Mouse (Mus musculus) left cerebral cortex, adult 9 months (tissue): ENCODE results near the gene Rmnd5b.
"Not testable (repeated sequence)": the region's sequence is repeated elsewhere in the genome, so short reads cannot be mapped to it uniquely, and the experiment has no call there.

Source experiments
- DNase-seq, 2 experiments: peaks; one replicate each; pipeline ENCODE4 v3.0.0; 2022; ENCODE audit warnings: low spot score in 2 of 2

Gene Rmnd5b

GRCm38 (mm10) chr11:51635525-51636322, at the start of gene Rmnd5b:
Rmnd5b (minus strand) TSS chr11:51635896.
- peak; percentile 90 to 94 for DNase-seq

- no peak for DNase-seq
Observed at GRCm38 (mm10) chr11:51681976-51682374, 46.3 kb upstream of the Rmnd5b start.

- DNase-seq = peak in 1 of 2 experiments; percentile 86
Observed at GRCm38 (mm10) chr11:51681324-51681975, 45.8 kb upstream of the Rmnd5b start.

GRCm38 (mm10) chr11:51679466-51679865, 43.8 kb upstream of the Rmnd5b start:
- DNase-seq = no peak

- DNase-seq = no peak
Observed at GRCm38 (mm10) chr11:51677737-51678418, 42.2 kb upstream of the Rmnd5b start.

GRCm38 (mm10) chr11:51675386-51675785, 39.7 kb upstream of the Rmnd5b start:
- DNase-seq = no peak

- DNase-seq = no peak
Observed at GRCm38 (mm10) chr11:51673291-51673690, 37.6 kb upstream of the Rmnd5b start.

- DNase-seq = no peak
Observed at GRCm38 (mm10) chr11:51671376-51671775, 35.7 kb upstream of the Rmnd5b start.

GRCm38 (mm10) chr11:51670846-51671245, 35.1 kb upstream of the Rmnd5b start:
- no peak for DNase-seq

- not testable (repeated sequence) for DNase-seq
Observed at GRCm38 (mm10) chr11:51664747-51665146, 29.1 kb upstream of the Rmnd5b start.

GRCm38 (mm10) chr11:51662632-51663031, 26.9 kb upstream of the Rmnd5b start:
- no peak for DNase-seq

GRCm38 (mm10) chr11:51661867-51662365, 26.2 kb upstream of the Rmnd5b start:
- DNase-seq = no peak

GRCm38 (mm10) chr11:51658705-51659104, 23.0 kb upstream of the Rmnd5b start:
- DNase-seq = no peak

GRCm38 (mm10) chr11:51658291-51658690, 22.6 kb upstream of the Rmnd5b start:
- DNase-seq = no peak

GRCm38 (mm10) chr11:51656798-51657521, 21.3 kb upstream of the Rmnd5b start:
- no peak for DNase-seq

- no peak for DNase-seq
Observed at GRCm38 (mm10) chr11:51654891-51655290, 19.2 kb upstream of the Rmnd5b start.

GRCm38 (mm10) chr11:51653736-51654135, 18.0 kb upstream of the Rmnd5b start:
- DNase-seq = no peak

- DNase-seq = no peak
Observed at GRCm38 (mm10) chr11:51652889-51653418, 17.3 kb upstream of the Rmnd5b start.

- DNase-seq = no peak
Observed at GRCm38 (mm10) chr11:51650691-51651515, 15.2 kb upstream of the Rmnd5b start, which contains the start of the genes N4bp3 and D930048N14Rik. N4bp3 (minus strand) TSS chr11:51650842. D930048N14Rik (plus strand) TSS chr11:51650954.

GRCm38 (mm10) chr11:51650261-51650660, 14.6 kb upstream of the Rmnd5b start:
- DNase-seq = no peak
